Mouse (Mus musculus) natural killer cell, adult 2 months (primary cell): ENCODE data around the gene Hist1h3f.

Experiments
- DNase-seq, 2 experiments: peaks; one replicate each; pipeline ENCODE4 v3.0.0; 2022; ENCODE audit warnings: low spot score in 2 of 2

The Hist1h3f gene

GRCm38 (mm10) chr13:23543965-23544786 is at the start of gene Hist1h3f:
TSS of gene Hist1h3f (plus strand) at chr13:23544052.
- peak; percentile 86 to 88 for DNase-seq

GRCm38 (mm10) chr13:23495526-23495925 is 48.3 kb upstream of the Hist1h3f start:
- DNase-seq: no peak

- no peak for DNase-seq
Observed at GRCm38 (mm10) chr13:23497656-23498321, 46.1 kb upstream of the Hist1h3f start.

DNA sequence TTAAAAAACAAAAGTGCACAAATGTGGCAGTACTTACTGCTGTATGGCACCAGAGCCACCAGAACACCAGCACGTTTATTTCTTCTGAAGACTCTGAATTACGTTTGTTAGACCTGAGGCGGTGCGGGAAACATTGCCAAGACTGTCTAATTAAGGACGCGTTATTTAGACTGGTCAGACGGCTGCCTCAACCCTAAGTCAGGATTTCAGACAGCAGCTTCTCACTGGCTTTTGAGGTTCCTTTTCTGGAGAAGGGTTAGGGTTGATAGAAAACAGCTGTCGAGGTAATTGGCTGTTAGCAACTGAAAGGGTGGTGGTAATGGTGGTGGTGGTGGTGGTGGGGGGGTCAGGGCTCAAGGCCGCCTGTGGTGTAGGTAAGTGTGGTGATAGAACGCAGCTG is 45.2 kb upstream of the Hist1h3f start:
- no peak for DNase-seq

DNA sequence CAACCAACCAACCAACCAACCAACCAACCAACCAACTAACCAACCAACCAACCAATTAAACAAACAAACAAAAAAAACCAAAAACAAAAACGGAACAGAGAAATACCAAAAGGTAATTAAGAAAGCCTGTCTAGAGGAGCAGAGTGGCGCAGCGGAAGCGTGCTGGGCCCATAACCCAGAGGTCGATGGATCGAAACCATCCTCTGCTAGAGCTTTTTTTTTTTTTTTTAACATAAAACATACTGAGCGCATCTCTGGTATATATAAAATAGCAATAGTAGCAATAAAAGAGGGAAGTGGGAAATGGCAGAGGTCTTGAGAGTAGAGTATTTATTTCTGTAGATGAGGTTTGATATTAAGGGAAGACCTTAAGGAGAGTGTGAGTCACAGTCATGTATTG is 43.9 kb upstream of the Hist1h3f start:
- no peak for DNase-seq

DNA sequence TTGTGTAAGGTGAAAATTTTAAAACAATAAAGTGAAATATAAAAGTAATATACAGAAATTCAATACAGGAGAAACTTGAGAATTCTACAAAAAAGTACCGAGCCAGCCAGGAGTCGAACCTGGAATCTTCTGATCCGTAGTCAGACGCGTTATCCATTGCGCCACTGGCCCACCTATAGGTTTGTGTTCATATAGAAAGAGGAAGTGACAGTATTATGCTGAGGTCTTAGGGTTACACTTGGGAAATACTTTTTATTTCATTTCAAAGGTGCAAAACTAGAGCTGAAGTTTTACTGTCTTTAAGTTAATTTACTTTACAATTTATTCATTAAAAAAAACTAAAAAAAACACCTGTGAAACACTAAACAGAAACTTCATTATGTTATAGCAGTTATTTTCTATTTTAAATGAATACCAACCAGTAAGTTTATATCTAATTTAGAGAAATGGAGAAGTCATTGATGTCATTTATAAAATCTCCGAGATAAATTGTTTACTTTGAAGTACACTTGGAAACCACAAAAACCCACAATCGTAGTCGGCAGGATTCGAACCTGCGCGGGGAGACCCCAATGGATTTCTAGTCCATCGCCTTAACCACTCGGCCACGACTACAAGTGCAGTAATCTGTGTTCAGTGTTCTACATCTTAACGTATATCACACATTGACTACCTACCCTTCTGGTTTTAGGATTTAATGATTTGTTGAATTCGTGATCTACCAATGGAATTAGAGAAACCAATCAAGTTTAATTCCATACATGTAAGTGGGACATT is 43.2 kb upstream of the Hist1h3f start:
- DNase-seq: peak; percentile 67 to 78

- DNase-seq: no peak
Observed at GRCm38 (mm10) chr13:23501511-23501910, 42.3 kb upstream of the Hist1h3f start.

DNA sequence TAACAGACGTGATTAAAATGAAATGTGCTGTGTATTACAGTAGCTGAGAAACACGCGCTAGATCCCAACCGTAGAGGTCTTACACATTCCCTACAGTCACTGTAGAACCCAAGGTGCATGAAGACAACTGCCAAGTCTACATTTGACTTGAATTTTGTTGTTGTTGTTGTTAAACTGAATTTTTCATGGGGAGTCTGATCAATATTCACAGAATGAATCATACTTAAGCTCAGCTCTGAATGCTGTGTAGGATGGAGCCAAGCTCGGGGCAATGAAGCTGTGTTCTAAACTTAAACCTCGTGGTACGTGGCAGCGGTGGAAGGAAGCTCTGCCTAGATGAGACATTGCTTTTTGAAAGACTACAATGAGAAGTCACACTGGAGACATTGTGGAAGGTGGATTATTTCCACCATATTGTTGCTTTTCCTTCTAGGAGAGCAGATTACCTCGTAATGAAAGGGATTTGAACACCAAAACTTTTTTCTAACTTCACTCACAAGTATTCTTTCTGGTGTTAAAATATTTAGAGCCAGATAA is 41.8 kb upstream of the Hist1h3f start:
- no peak for DNase-seq

GRCm38 (mm10) chr13:23502916-23503315 is 40.9 kb upstream of the Hist1h3f start:
- no peak for DNase-seq

GRCm38 (mm10) chr13:23503797-23504196 is 40.1 kb upstream of the Hist1h3f start:
- peak; percentile 42 to 59 for DNase-seq

DNA sequence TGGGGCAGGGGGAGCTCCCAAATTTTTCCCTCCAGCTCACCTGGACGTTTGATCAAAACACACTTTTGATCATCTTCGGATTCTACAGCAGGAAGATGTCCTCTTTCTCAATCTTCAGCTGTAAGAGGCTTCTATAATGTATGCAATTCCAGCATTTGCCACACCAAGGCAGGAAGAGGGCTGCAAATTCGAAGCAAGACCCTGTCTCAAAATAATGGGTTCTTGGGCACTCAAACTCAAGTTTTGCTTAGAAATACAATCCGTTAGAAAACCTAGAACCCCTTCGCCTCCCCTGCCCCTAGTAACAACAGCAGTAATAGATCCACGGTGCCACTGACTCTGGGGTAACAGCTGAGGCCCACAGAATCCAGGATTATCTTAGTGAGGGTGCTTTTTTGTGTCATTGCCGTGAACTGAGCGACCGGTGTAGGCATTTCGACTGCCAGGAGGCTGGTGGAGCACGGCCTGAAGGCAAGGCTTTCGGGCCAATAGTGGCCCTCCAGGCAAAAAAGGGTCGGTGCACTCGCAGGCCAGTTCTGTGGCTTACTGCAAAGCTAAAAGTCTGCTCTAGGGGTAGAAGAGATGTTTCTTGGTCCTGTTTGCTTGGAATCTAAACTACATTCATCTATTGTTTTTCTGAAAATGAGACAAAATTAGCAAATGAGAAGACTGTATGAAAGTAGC is 38.0 kb upstream of the Hist1h3f start:
- DNase-seq: no peak

DNA sequence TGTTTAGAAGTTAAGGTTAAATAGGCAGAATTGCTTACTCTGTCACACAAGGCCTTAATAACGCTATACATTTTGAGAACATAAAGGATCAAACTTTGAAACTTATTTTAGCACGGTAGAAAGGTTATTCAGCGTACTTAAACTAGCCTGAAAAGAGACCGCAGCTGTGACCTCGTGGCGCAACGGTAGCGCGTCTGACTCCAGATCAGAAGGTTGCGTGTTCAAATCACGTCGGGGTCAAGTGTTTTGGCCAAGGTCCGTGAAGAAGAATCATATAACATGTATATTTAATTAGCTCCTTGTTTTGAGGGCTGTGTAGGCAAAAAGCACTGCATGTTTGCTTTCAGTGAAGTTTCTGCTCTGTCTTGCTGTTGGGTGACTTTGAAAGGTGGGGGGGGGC is 37.5 kb upstream of the Hist1h3f start:
- DNase-seq: peak; percentile 52 to 64

GRCm38 (mm10) chr13:23506819-23507515 is 36.9 kb upstream of the Hist1h3f start:
- no peak for DNase-seq

- DNase-seq: no peak
Observed at GRCm38 (mm10) chr13:23510127-23510526, 33.7 kb upstream of the Hist1h3f start.

GRCm38 (mm10) chr13:23513517-23513916 is 30.3 kb upstream of the Hist1h3f start:
- no peak for DNase-seq

- DNase-seq: no peak
Observed at GRCm38 (mm10) chr13:23515281-23515680, 28.6 kb upstream of the Hist1h3f start.

DNA sequence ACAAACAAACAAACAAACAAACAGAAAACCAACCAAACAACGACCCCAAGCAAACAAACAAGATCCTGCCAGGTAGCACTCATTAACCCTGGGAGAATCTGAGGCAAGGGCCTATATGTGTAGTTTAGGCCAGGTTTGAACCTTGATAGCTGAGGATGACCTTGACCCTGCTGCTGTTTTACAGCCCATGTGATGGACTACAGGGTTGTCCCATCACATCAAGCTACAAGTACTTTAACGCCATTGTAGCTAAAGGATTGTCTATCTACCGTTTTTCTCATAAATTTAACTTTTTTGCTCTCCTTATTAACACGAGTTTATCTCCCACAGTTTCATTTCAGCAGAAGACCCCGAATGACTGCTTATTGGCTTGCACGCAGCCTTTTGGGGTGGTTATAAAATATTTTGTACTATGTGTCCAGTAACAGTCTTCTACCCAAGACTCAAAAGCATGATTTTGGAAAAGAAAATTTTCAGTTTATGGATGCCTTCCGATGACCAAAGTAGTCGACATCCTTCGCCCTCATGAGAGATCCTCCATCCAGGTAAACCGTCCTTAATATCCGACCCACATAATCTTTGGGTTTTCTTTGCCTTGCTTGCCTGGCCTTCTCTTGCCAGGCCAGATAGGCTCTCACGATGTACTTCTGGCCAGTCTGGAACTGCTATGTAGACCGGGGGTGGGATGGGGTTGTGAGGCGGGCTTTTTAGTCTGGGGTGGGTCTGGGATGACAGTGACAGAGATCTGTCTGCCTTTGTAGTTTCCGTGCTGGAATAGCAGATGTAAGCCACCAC is 27.8 kb upstream of the Hist1h3f start:
- no peak for DNase-seq

- DNase-seq: peak; percentile 75 to 82
Observed at GRCm38 (mm10) chr13:23516822-23517602, 26.8 kb upstream of the Hist1h3f start.

DNA sequence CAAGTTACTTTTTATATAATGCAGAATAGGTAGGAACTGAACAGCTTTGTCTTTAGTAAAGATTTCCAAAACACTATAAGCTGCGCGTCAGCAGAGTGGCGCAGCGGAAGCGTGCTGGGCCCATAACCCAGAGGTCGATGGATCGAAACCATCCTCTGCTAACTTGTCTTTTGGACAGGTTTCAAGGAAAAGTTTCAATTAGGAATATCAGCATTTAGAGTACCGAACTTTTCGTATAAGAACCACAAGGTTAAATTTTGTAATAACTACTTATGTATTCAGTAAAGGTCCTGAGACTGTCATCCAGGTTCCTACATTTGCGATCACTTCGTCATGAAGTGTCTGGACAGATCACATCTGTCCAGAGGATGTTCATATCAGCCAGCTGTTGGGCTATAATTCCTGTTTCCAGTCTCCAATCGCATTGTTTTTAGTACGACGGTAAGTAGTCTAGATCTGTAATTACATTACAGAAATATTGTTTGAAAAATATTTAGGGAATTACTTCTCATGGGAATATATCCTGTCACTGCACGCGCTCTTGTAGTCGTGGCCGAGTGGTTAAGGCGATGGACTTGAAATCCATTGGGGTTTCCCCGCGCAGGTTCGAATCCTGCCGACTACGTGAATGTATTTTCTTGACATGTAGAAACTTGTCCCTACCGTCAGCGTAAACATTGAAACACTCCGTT is 26.1 kb upstream of the Hist1h3f start:
- DNase-seq: peak; percentile 94
